In genomic region chrX:170019954-170020689, GRCm38 (mm10) we compare ENCODE assay signal across 8 mouse cellular contexts. TPM values are rescaled to one million over a fixed set of nuclear protein-coding genes. Genes with fewer than 3 reads are reported as not detected.
DNase-seq lines count a peak whose midpoint lies in the region; ATAC-seq lines count a peak whose summit lies in the region.
"Not testable (repeated sequence)": the region's sequence is repeated elsewhere in the genome, so short reads cannot be mapped to it uniquely, and the experiment has no call there.

No protein-coding gene starts in this region.

- H3K36me3 ChIP-seq in midbrain, embryonic 16.5 days (ENCODE audit: control insufficient read depth, insufficient read depth, low read length) = peaks cover 15% of the 10 kb centered on the region

- H3K4me2 ChIP-seq in midbrain, embryonic 16.5 days (ENCODE audit: low read length) = not testable (repeated sequence)

- not testable (repeated sequence) for H3K4me1 ChIP-seq in midbrain, embryonic 16.5 days (ENCODE audit: control insufficient read depth, insufficient read depth, low read length)

- not testable (repeated sequence) for ATAC-seq in midbrain, embryonic 16.5 days

- peak; percentile 99 for DNase-seq in T-cell, adult 2 months (ENCODE audit: low spot score)
- peak; percentile 93 to 100 for DNase-seq in cerebellum, postnatal 14 days
- peak; percentile 86 to 95 for DNase-seq in gastrocnemius, adult 8-10 months (ENCODE audit: low spot score in 2 of 2)
- DNase-seq in kidney, adult 11 months = peak; percentile 87
- DNase-seq in left cerebral cortex, postnatal 36 days (ENCODE audit: low spot score in 2 of 2) = peak; percentile 96 to 98
- peak; percentile 80 for DNase-seq in spleen, adult 12 weeks (ENCODE audit: low spot score)
- DNase-seq in urinary bladder, postnatal 4 days (ENCODE audit: low spot score in 2 of 2) = peak; percentile 87 to 100

- intact Hi-C loops in left cerebral cortex, postnatal 36 days (cut with DNase I) = not testable (repeated sequence)

- peaks cover 14% of the 10 kb centered on the region for H3K9me3 ChIP-seq in midbrain, embryonic 16.5 days (replicated peaks; ENCODE audit: control insufficient read depth, low read length, poor library complexity, severe bottlenecking)

- not testable (repeated sequence) for H3K27me3 ChIP-seq in midbrain, embryonic 16.5 days (ENCODE audit: control insufficient read depth, insufficient read depth, low read depth, low read length)

- WGBS in midbrain, embryonic 16.5 days = 49% methylated on average over 14 of the region's 14 CpGs

- not testable (repeated sequence) for H3K9ac ChIP-seq in midbrain, embryonic 16.5 days (ENCODE audit: low read depth, low read length)

- peak overlapping the region; percentile 8; the same call in 1 of the 2 replicates for H3K27ac ChIP-seq in midbrain, embryonic 16.5 days (ENCODE audit: low read length)

- H3K4me3 ChIP-seq in midbrain, embryonic 16.5 days (ENCODE audit: low read depth, low read length) = not testable (repeated sequence)

RNA-seq across cellular contexts. Expression of gene Gm21887, which starts 10.7 kb away (rescaled TPM):
- total RNA-seq in gastrocnemius, adult 8-10 months (2022) = 10 to 100 TPM; 16.4 to 40.2 (median 21.6) TPM
- total RNA-seq in left cerebral cortex, postnatal 36 days (2021) = 100 to 1,000 TPM; 169 to 228 TPM
- 124 and 217 TPM in 2 replicates for polyA plus RNA-seq in midbrain, embryonic 16.5 days (2015; fragmentation: Nextera tagmentation; extraction: Ambion mirVana)

Comparison
In these comparisons a context has a peak if more than half of its experiments do, and no peak if none do; other contexts are left out.
1. RNA of gene Gm21887, which starts 10.7 kb away (total RNA-seq): 169 to 228 TPM in left cerebral cortex, postnatal 36 days; 16.4 to 40.2 TPM in gastrocnemius, adult 8-10 months; every median in the first group is over 4 times any median in the second.
2. Peak in every context shown above with its lines, with median percentiles within 50 percentile points of each other: DNase-seq.